Mouse (Mus musculus): ENCODE measurements around the gene Hist1h4f. TPM values are rescaled to one million over a fixed set of nuclear protein-coding genes. Genes with fewer than 3 reads are reported as not detected.
"Not testable (repeated sequence)": the region's sequence is repeated elsewhere in the genome, so short reads cannot be mapped to it uniquely, and the experiment has no call there.

The Hist1h4f gene
- total RNA-seq (2022), result 10 to 100 TPM; 54.2 to 65.8 (median 58.8) TPM

GRCm38 (mm10) chr13:23551146-23551834, at the start of gene Hist1h4f:
Gene Hist1h4f (minus strand): TSS chr13:23551648.
- peak; percentile 81 for DNase-seq

- DNase-seq, result peak; percentile 47
These were observed 46.5 kb upstream of the Hist1h4f start for GRCm38 (mm10) chr13:23597957-23598356.

- no peak for DNase-seq
These were observed 44.3 kb upstream of the Hist1h4f start for GRCm38 (mm10) chr13:23595622-23596372.

GRCm38 (mm10) chr13:23595185-23595584, 43.7 kb upstream of the Hist1h4f start:
- DNase-seq, result no peak

DNA sequence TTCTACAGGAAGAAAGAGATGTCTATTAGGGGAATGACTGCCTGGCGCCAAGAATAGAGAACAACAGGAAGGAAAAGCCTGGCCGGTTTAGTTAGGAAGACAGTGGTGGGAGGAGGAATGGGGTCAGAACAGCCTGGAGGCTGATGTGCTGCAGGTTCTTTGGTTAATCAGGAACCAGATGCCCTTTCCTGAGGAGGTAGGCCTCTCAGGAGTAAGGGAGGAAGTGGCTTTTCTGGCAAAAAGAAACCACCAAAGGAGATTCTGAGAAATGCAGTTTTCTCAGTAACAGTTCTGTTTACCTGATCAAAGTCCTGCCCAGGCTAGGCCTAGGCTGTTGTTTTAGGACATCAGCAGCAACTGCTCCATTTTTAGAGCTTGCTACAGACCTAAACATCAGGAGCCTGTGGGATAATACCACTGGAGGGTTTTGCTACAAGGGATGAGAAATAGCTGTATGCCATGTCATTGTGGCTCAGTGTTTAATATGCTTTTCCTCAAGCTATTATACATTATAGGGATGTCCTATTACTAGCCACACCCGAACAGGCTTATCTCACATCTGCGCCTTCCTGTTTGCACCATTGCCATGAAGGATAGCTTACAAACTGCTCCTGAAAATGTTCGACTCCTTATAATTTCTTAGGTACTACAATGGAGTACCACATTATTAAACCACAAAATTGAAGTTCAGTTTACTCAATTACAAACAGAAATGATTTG, 41.8 kb upstream of the Hist1h4f start:
- no peak for DNase-seq

GRCm38 (mm10) chr13:23592614-23593013, 41.2 kb upstream of the Hist1h4f start:
- no peak for DNase-seq

DNA sequence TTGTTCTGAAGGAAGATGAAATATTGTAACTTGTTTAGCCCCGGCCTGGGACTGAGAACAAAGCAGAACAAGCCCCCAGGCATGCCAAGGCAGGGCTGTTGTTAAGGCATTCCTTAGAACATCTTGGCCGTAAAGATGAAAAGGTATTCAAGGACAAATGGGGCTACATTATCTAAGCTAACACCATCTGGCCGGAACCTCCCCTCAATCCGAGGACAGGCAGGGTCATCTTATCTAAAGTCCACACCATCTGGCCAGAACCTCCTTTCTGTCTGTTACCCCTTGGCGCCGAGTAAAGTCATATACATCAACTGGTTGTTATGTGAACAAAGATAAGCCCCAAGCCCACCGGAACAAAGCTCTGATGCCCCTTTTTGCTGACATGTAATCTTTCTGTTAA, 40.4 kb upstream of the Hist1h4f start:
- not testable (repeated sequence) for DNase-seq

- DNase-seq, result no peak
These were observed 39.8 kb upstream of the Hist1h4f start for GRCm38 (mm10) chr13:23591206-23591605.

- no peak for DNase-seq
These were observed 35.4 kb upstream of the Hist1h4f start for GRCm38 (mm10) chr13:23586940-23587225.

DNA sequence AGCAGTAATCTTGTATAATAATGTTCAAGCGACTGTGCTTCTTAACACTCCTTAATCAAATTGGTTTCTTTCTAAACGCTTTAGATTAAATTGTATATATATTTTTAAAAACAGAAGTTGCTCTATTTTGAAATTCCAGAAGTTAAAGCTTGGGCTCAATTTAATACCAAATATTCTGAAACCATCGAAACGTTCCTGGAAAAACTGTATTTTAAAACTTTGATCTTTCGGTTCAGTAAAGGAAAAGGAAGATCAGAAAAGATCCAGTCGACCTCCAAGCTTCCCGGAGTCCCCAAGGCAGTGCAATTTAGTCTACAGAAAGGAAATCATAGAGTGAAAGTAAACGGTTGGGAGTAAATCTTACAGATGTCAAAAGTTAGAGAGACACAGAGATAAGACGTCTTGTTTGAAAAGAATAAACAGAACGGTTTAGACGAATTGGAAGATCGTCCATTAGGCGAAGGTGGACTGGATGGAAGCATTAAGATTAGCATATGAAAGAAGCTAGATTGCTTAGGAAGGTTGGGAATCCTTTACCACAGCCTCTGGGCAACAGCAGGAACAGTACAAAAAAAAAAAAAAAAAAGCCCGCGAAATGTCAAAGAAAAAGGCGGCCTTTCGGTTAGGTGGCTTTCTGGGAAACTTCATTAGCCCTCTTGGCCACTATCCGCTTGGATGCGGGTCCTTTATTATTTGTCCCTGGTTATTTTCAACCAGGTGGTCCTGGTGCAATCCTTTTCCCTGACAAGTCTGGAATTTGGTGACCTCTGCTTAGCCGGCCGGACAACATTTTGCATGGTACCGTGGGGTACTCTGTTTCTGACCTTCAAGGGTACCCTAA, 34.9 kb upstream of the Hist1h4f start:
- no peak for DNase-seq

DNA sequence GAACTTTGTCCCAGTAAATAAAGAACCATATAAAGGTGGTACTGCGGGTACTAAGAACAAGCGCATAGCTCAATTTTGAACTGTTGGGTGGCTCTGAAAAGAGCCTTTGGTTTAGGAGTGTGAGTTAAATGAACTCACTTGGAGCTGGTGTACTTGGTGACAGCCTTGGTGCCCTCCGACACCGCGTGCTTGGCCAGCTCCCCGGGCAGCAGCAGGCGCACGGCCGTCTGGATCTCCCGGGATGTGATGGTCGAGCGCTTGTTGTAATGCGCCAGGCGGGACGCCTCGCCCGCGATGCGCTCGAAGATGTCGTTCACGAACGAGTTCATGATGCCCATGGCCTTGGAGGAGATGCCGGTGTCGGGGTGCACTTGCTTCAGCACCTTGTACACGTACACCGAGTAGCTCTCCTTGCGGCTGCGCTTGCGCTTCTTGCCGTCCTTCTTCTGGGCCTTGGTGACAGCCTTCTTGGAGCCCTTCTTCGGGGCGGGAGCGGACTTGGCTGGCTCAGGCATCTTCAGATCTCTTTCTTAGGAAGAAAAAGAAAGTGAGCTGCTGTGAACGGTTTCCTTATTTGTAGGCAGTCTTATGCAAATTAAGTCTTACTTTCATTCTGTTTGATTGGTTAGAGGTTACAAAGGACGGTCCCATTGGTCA, 34.1 kb upstream of the Hist1h4f start:
- DNase-seq, result peak; percentile 66

GRCm38 (mm10) chr13:23585029-23585441, 33.6 kb upstream of the Hist1h4f start:
- DNase-seq, result peak; percentile 60

DNA sequence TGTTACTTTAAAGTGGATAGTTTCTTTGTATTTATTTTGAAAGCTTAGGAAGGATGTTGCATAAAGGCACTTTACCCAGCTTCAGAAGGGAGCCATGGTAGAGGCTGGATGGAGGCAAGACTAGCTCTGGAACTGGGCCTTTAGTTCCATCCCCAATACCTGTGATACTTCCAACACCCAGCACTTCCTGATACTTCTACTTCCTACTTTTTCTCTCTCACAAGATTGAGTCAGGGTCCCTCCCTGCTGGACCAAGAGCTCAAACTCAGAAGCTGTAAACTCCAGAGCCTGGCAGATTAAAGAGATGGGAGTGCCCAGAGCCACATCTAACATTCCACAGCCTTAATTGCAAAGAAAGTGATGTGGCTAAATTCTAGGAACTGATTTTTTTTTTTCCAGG, 32.9 kb upstream of the Hist1h4f start:
- DNase-seq, result no peak

- no peak for DNase-seq
These were observed 32.1 kb upstream of the Hist1h4f start for GRCm38 (mm10) chr13:23583387-23584068.

- DNase-seq, result no peak
These were observed 31.0 kb upstream of the Hist1h4f start for GRCm38 (mm10) chr13:23582219-23583056.

DNA sequence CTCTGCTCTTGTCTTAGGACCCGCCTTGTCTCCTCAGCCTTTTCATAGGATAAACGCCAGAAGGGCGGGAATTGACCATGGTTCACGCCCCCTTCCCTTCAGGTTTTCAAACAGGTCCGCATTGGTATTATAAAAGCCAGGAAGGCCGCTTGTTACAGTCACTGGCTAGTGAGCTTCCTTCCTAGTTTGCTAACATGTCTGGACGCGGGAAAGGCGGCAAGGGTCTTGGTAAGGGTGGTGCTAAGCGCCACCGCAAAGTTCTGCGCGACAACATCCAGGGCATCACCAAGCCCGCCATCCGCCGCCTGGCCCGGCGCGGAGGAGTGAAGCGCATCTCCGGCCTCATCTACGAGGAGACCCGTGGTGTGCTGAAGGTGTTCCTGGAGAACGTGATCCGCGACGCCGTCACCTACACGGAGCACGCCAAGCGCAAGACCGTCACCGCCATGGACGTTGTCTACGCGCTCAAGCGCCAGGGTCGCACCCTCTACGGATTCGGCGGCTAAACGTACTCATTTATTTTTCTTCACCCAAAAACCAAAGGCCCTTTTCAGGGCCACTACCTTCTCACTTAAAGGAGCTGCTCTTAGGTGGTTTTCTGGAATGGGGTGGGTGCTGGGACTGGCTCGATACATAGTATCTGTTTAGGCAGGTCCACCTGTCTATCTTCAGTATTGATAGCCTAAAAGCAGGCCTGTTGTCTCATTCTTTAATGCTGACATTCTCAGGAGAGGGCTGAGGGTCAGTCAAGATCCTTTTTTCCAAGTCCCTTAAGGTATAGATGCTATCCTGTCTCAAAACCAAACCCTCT, 30.2 kb upstream of the Hist1h4f start, which contains the start of gene Hist1h4d:
TSS of gene Hist1h4d (plus strand) at position 191 of the 811 bp plus-strand sequence.
- peak; percentile 97 for DNase-seq

- DNase-seq, result no peak
These were observed 26.4 kb upstream of the Hist1h4f start for GRCm38 (mm10) chr13:23577835-23578234.

GRCm38 (mm10) chr13:23576906-23577639, 25.6 kb upstream of the Hist1h4f start:
- DNase-seq, result no peak
